Mouse (Mus musculus): ENCODE measurements around the gene Plekha1.

DNA sequence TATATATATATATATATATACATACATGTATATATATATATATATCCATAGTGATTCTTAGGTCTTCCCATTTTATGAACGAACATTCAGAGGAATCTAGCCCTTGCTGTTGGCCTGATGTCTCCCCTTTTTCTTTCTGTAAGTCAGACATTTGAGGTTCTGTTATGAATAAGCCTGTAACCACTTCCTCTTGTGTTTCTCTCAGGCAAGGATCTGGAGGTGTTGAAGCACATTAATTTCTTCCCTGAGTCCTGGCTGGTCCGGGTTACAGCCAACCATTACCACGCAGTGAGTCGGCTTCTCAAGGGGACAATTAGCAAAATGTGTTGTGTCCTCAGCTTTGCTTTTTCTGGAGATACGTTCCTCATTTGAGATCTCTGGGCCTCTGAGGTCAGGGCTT lies 46.7 kb upstream of the Plekha1 start:
- TF ChIP-seq MAFK (IDR thresholded peaks at IDR 0.05; ENCODE audit: insufficient read depth, low read depth, low read length) (no peak), HCFC1 (IDR thresholded peaks at IDR 0.05; ENCODE audit: borderline replicate concordance, insufficient read depth, low read length) (no peak), ZC3H11A (IDR thresholded peaks at IDR 0.05; ENCODE audit: borderline replicate concordance, low read depth, low read length) (no peak)

All from ES-E14 (cell line).